Mouse (Mus musculus) lung, adult 2 months (tissue): ENCODE data around the gene Psen2. TPM values are rescaled to one million over a fixed set of nuclear protein-coding genes. Genes with fewer than 3 reads are reported as not detected.

Experiments
- DNase-seq: peaks from one replicate; pipeline ENCODE4 v3.0.0; 2022
- H3K4me1 ChIP-seq: fragments of 200-500 bp; 2 replicates; pipeline ENCODE4 v1.6.1; 2011; ENCODE audit warnings: low read length; ENCODE audit not compliant: control insufficient read depth, insufficient read depth
- H3K4me3 ChIP-seq: fragments of 200-500 bp; replicated peaks from 2 replicates; pipeline ENCODE3; 2011; ENCODE audit warnings: low read depth, mild to moderate bottlenecking, control low read depth, low read length; ENCODE audit errors: extremely low read depth
- CTCF ChIP-seq: fragments of 200-500 bp; IDR thresholded peaks from 2 replicates; pipeline ENCODE4 v1.5.1; 2011; ENCODE audit warnings: mild to moderate bottlenecking, low read length, control low read depth; ENCODE audit not compliant: insufficient read depth
- POLR2A ChIP-seq: fragments of 200-500 bp; IDR thresholded peaks from 2 replicates; pipeline ENCODE4 v1.6.1; 2011; ENCODE audit warnings: low read depth, mild to moderate bottlenecking, control low read depth, low read length, borderline replicate concordance; ENCODE audit errors: extremely low read depth
- WGBS: fragments of 180-500 bp; shearing (Covaris S2); methylation state at CpG from one replicate; pipeline ENCODE4 v1.1.7; 2018; 5-methylcytosine and 5-hydroxymethylcytosine counted together
- polyA plus RNA-seq: library from polyadenylated mRNA; depleted of rRNA; stranded (reverse); fragments of >200 nt; gene quantifications from 2 replicates; pipeline ENCODE4 v1.2.3, GENCODE M21; 2012

The Psen2 gene
- polyA plus RNA-seq, 1 experiment: 74.4 TPM

DNA sequence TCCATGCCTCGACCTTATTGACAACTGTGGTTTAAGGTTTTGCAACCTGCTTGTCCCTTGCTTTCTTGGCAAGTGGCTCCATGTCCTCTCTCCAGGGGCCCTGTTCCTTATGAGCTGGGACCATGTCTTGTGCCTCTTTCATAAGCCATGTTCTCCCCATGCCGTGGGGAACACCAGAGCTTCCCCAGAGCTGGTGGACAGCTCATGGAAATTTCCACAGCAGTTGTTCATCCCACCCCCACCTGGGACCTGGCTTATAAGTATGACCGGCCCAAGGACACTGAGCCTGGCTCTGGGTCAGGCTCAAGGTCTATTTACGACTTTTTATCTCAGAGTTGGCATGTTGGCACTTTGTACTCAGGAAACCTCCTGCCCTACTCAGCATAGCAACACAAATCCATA is 53.2 kb downstream of the Psen2 start:
- 61% methylated on average over 4 of the region's 4 CpGs for WGBS
- Histone ChIP-seq H3K4me3 (no peak overlapping the region), H3K4me1 (no peaks in the 10 kb centered on the region)
- no peak for DNase-seq
- TF ChIP-seq CTCF (no peak), POLR2A (no peak)

DNA sequence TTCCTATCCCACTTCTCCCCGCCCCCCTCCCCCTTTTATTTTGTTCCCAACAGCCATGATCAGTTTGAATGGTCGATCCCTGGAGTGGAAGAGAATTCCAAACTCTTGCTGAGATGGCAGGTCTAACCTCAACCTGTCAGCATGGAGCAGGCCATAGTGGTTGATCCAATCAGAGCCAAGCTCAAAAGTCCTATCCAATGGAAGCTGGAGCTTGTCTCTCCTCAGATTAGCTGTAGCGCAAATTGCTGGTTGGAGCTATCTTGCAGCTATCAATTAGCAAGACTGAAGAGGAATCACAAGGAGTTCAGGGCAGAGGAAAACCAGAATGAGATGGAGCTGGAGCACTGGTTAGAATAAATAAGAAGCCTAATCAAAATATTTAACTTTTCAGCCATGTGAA is 54.9 kb downstream of the Psen2 start:
- Histone ChIP-seq H3K4me1 (no peaks in the 10 kb centered on the region), H3K4me3 (no peak overlapping the region)
- no peak for TF ChIP-seq CTCF
- no peak for TF ChIP-seq POLR2A
- 81% methylated on average over 3 of the region's 3 CpGs for WGBS
- no peak for DNase-seq

DNA sequence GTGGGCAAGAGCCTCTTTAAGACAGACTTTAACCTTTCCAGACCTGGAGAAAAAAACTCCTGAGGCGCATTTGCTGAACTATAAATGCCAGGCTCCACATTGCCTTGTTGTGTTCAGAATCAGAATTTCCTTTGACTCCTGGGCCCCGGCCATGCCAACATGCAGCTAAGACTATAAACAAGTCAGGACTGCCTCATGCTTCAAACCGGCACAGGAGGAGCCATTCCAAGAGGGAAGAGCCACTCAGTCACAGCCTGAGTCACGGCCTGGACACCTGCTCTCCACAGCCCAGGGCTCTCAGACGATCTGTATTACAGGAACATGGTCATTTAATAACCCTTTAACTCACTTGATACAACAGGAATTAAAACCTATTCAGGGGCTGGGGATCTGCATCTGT is 62.5 kb downstream of the Psen2 start:
- TF ChIP-seq CTCF: no peak
- no peak for TF ChIP-seq POLR2A
- H3K4me1 ChIP-seq: no peaks in the 10 kb centered on the region
- WGBS: 59% methylated on average over 5 of the region's 5 CpGs
- H3K4me3 ChIP-seq: no peak overlapping the region
- DNase-seq: no peak

DNA sequence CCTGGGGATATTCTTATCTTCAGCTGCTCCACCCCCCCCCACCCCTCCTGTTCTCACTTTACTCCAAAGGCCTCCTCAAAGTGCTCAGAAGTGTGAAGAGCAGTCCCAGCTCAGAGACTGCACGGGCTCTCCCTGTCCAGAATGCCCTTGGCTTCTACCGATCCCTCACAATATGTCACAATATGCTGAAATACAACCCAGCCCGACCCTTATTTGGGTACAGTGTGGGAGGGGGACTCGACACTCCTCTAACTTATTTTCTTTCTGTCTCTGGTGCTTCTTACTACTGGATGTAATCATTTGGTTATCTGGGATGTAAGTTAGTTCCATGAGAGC is 63.6 kb downstream of the Psen2 start:
- TF ChIP-seq POLR2A (no peak), CTCF (no peak)
- H3K4me1 ChIP-seq: peaks cover 7% of the 10 kb centered on the region
- H3K4me3 ChIP-seq: no peak overlapping the region
- DNase-seq: no peak
- WGBS: 48% methylated on average over 4 of the region's 4 CpGs

GRCm38 (mm10) chr1:180198959-180199714 is 64.1 kb downstream of the Psen2 start, which contains the start of gene Coq8a:
Coq8a (minus strand) TSS chr1:180199602.
- peaks cover 7% of the 10 kb centered on the region for H3K4me1 ChIP-seq
- H3K4me3 ChIP-seq: no peak within 1 kb of the TSS
- TF ChIP-seq CTCF: no peak
- no peak for TF ChIP-seq POLR2A
- DNase-seq: no peak
- 51% methylated on average over 4 of the region's 4 CpGs for WGBS

- H3K4me3 ChIP-seq: no peak overlapping the region
- DNase-seq: no peak
- WGBS: 39% methylated on average over 3 of the region's 3 CpGs
- H3K4me1 ChIP-seq: peaks cover 7% of the 10 kb centered on the region
- no peak for TF ChIP-seq POLR2A
- no peak for TF ChIP-seq CTCF
These were observed 65.3 kb downstream of the Psen2 start for GRCm38 (mm10) chr1:180197956-180198355.

DNA sequence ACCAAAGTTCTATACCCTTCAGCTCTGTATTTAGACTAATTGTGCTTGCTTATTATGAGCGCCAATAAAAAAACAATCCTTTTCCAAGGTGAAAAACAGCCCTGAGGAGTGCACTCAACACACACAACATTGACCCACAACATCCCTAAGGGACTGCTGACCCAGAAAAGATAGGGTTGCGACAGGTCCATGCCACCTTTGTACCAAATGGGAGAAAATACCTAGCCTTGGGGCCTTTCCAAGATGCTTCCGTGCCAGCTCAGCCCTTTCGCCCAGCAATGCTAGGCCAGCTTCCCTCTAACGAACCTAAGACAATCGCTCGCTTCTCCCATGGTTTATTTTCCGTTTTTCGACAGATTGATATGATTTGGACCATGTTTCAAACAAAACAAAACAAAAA is 66.7 kb downstream of the Psen2 start:
- no peak for TF ChIP-seq POLR2A
- TF ChIP-seq CTCF: no peak
- Histone ChIP-seq H3K4me1 (peaks cover 9% of the 10 kb centered on the region), H3K4me3 (no peak overlapping the region)
- no peak for DNase-seq
- WGBS: 91% methylated on average over 9 of the region's 9 CpGs

DNA sequence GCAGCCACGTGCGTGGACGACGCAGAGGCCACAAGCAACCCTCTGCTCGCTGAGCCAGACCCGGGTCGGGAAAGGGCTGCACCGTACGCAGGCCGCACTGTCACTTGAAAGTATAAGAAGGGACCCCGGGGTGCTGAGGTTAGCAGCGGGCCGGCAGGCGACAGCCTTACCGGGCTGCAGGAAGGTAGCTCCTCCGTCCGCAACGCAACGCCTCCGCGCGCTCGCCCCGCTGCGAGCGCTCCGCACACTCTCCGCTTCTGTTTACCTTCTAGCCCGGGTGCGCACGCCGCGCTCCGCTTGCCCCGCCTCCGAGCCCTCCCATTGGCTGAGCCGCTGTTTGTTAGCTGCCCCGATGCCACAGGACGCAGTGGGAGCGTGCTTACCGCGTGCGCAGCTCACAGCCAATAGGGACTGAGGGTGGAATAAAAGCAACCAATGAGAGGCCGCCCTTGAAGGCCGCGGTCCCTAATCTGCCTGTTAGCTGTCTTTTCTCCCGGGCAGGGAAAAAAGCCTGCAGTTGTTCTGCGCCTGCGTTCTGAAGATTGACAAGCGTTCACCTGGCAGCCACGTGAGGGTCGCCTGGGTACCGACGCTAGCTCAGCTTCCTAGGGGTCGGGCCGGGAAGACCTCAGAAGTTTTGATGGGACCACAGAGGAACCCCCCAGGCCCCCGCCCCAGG is 67.4 kb downstream of the Psen2 start:
- 1% methylated on average over 57 of the region's 57 CpGs for WGBS
- TF ChIP-seq POLR2A (peak; percentile 91; the same call in 1 of the 2 replicates), CTCF (no peak)
- peak; percentile 98 for DNase-seq

GRCm38 (mm10) chr1:180194781-180195471 is 68.3 kb downstream of the Psen2 start:
- Histone ChIP-seq H3K4me3 (peak overlapping the region; percentile 77), H3K4me1 (peaks cover 9% of the 10 kb centered on the region)
- DNase-seq: peak; percentile 39
- 13% methylated on average over 9 of the region's 9 CpGs for WGBS
- TF ChIP-seq CTCF (no peak), POLR2A (no peak)

More for the DNA sequence above, 67.4 kb downstream of the Psen2 start:
- peak overlapping the region; percentile 77 for H3K4me3 ChIP-seq
- H3K4me1 ChIP-seq: peaks cover 9% of the 10 kb centered on the region

GRCm38 (mm10) chr1:180194048-180194447 is 69.2 kb downstream of the Psen2 start:
- peaks cover 9% of the 10 kb centered on the region for H3K4me1 ChIP-seq
- DNase-seq: no peak
- 77% methylated on average over 9 of the region's 9 CpGs for WGBS
- TF ChIP-seq CTCF: no peak
- TF ChIP-seq POLR2A: no peak
- H3K4me3 ChIP-seq: no peak overlapping the region
